Mouse (Mus musculus): ENCODE results near the gene Mga.

Gene Mga

GRCm38 (mm10) chr2:119987441-119987840 lies 90.4 kb downstream of the Mga start:
- no peak for DNase-seq (ENCODE audit: low spot score in 2 of 2)

GRCm38 (mm10) chr2:119988952-119989351 lies 91.9 kb downstream of the Mga start:
- DNase-seq (ENCODE audit: low spot score in 2 of 2): no peak

GRCm38 (mm10) chr2:119990881-119991280 lies 93.9 kb downstream of the Mga start:
- DNase-seq (ENCODE audit: low spot score in 2 of 2): no peak

GRCm38 (mm10) chr2:119992349-119992748 lies 95.3 kb downstream of the Mga start:
- DNase-seq (ENCODE audit: low spot score in 2 of 2): no peak

- no peak for DNase-seq (ENCODE audit: low spot score in 2 of 2)
These were observed 96.5 kb downstream of the Mga start for GRCm38 (mm10) chr2:119993515-119993914.

GRCm38 (mm10) chr2:119994839-119995238 lies 97.8 kb downstream of the Mga start:
- DNase-seq (ENCODE audit: low spot score in 2 of 2): no peak

- no peak for DNase-seq (ENCODE audit: low spot score in 2 of 2)
These were observed 98.6 kb downstream of the Mga start for GRCm38 (mm10) chr2:119995391-119996281.

GRCm38 (mm10) chr2:119997354-119997753 lies 100.3 kb downstream of the Mga start:
- no peak for DNase-seq (ENCODE audit: low spot score in 2 of 2)

GRCm38 (mm10) chr2:119999731-120000130 lies 102.7 kb downstream of the Mga start:
- no peak for DNase-seq (ENCODE audit: low spot score in 2 of 2)

GRCm38 (mm10) chr2:120000882-120001584 lies 104.0 kb downstream of the Mga start:
- no peak for DNase-seq (ENCODE audit: low spot score in 2 of 2)

GRCm38 (mm10) chr2:120001956-120002355 lies 104.9 kb downstream of the Mga start:
- DNase-seq (ENCODE audit: low spot score in 2 of 2): no peak

- DNase-seq (ENCODE audit: low spot score in 2 of 2): no peak
These were observed 106.9 kb downstream of the Mga start for GRCm38 (mm10) chr2:120003970-120004369.

- DNase-seq (ENCODE audit: low spot score in 2 of 2): no peak
These were observed 109.7 kb downstream of the Mga start for GRCm38 (mm10) chr2:120006696-120007095.

GRCm38 (mm10) chr2:120007680-120008210 lies 110.7 kb downstream of the Mga start:
- no peak for DNase-seq (ENCODE audit: low spot score in 2 of 2)

GRCm38 (mm10) chr2:120008672-120009071 lies 111.6 kb downstream of the Mga start:
- no peak for DNase-seq (ENCODE audit: low spot score in 2 of 2)

GRCm38 (mm10) chr2:120011462-120012200 lies 114.6 kb downstream of the Mga start:
- DNase-seq (ENCODE audit: low spot score in 2 of 2): peak in 1 of 2 experiments; percentile 47

GRCm38 (mm10) chr2:120012924-120013323 lies 115.9 kb downstream of the Mga start:
- no peak for DNase-seq (ENCODE audit: low spot score in 2 of 2)

GRCm38 (mm10) chr2:120013831-120014486 lies 116.9 kb downstream of the Mga start:
- DNase-seq (ENCODE audit: low spot score in 2 of 2): no peak

- DNase-seq (ENCODE audit: low spot score in 2 of 2): no peak
These were observed 118.9 kb downstream of the Mga start for GRCm38 (mm10) chr2:120015882-120016281.

- no peak for DNase-seq (ENCODE audit: low spot score in 2 of 2)
These were observed 120.6 kb downstream of the Mga start for GRCm38 (mm10) chr2:120017599-120017998.
